Mouse (Mus musculus): ENCODE data around the gene Tmem131.

GRCm38 (mm10) chr1:36870518-36870917, 72.9 kb downstream of the Tmem131 start:
- no peak for TF ChIP-seq CTCF (conservative IDR thresholded peaks at IDR 0.05; ENCODE audit: low read length)
- no peak for TF ChIP-seq NANOG (IDR thresholded peaks at IDR 0.05; ENCODE audit: borderline replicate concordance, low read length)

All from E14TG2a.4 (cell line).